Mouse (Mus musculus) gastrocnemius, adult 8-10 months (tissue): ENCODE results near the gene Gatad2b. TPM values are rescaled to one million over a fixed set of nuclear protein-coding genes. Genes with fewer than 3 reads are reported as not detected.
A peak's percentile ranks its signal among the peaks of the same experiment; 100 is the strongest.

Source experiments
- DNase-seq, 2 experiments: peaks; one replicate each; pipeline ENCODE4 v3.0.0; 2022; ENCODE audit warnings: low spot score in 2 of 2
- total RNA-seq, 4 experiments: library from RNA; stranded (reverse); gene quantifications; 2 replicates each; pipeline ENCODE4 v1.2.4; 2022

Gatad2b gene
- total RNA-seq, 4 experiments from 2014 or later, result 55.0 to 69.8 (median 62.6) TPM

DNA sequence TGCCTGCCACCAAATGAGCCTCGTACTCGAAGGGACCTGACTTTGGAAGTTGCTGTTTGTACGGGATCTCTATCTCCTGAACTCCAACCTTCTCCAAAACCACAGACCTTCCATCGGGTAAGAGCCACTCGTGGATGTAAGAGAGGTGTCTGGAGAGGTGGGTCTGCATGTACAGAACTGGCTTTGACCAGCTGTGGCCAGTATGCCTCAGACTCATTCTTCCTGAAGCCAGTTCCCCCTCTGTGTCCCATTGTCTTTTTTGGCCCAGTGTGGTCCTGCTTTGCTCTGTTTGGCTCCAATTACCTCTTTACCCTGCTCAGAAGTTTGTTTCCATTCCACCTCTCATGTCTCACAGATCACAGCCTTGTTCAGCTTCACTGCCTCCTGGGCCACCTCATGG lies 85.5 kb downstream of the Gatad2b start:
- DNase-seq, result no peak

DNA sequence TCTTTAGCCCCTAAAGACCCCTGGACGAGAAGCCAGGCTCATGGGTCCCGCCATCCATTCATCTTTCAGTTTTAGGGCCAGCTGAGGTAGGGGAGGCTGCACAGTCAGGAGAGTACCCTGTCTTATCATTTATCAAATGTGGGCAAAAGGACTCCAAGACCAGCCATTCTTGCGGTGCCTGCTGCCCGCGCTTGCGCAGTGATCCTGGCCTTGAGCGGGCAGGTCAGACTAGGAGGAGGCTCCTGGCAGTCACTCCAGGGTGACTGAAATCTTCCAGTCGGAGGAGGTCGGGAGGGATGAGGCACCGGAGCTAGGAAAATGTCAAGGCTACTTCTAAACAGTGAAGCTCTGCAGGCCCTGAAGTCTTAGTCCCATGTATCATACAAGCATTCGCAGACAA lies 88.7 kb downstream of the Gatad2b start:
- no peak for DNase-seq

- no peak for DNase-seq
Observed at GRCm38 (mm10) chr3:90383690-90384089, 90.7 kb downstream of the Gatad2b start.

GRCm38 (mm10) chr3:90384851-90385375 lies 91.9 kb downstream of the Gatad2b start:
- DNase-seq, result no peak

GRCm38 (mm10) chr3:90386817-90387216 lies 93.8 kb downstream of the Gatad2b start:
- DNase-seq, result no peak

GRCm38 (mm10) chr3:90387483-90387882 lies 94.5 kb downstream of the Gatad2b start:
- peak in 1 of 2 experiments; percentile 34 for DNase-seq

DNA sequence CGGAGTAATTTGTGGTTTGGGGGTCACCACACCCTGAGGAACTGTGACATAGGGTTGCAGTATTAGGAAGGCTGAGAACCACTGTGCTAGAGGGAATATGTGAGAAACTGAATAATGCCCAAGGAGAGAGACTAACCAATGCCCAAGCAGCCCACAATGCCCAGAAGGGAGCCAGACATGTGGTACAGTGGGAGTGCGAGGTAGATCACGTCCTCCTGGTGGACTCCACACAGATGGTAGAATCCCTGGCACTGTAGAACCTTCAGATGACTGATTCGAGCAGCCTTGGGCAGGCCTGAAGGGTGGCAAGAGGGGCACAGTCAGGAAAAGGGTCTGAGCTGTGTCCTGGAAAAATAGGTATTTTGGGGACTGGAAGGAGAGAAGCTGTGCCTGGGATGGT lies 95.2 kb downstream of the Gatad2b start:
- no peak for DNase-seq

DNA sequence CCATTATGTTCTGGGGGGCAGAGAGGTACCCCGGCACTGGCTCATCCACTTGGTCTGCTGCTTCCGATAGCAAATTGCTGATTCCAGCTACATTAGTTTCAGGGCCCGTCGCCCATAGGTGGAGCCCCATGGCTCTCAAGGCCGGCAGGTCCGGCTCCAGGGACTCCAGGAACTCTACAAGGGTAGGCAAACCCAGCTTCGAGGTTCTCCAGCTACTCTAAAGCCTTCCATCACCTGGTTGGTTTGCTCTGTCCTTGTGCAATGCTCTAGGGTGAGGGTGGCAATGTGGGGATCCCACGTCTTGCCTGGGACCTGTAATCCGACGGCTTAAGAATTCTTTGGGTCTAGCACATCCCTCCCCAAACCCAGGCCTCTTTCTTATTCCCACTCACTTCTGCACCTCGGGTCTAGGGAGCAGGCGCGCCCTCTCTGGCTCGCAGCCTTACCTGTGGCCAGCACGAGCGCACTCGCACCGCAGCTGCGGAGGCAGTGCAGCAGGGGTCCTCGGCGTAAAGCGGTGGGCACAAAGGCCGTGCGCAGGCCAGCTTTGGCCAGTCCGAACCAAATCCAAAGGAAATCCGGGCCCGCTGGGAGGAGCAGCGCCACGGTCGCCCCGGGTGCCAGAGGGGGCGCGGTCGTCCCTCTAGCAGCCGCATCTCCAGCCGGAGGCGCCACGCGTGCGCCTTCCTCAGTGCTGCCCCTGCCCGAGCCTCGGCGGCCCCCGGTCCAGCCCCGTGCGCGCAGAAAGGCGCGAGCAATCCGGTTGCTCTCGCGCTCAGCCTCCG lies 95.9 kb downstream of the Gatad2b start:
- DNase-seq, result peak in 1 of 2 experiments; percentile 14

DNA sequence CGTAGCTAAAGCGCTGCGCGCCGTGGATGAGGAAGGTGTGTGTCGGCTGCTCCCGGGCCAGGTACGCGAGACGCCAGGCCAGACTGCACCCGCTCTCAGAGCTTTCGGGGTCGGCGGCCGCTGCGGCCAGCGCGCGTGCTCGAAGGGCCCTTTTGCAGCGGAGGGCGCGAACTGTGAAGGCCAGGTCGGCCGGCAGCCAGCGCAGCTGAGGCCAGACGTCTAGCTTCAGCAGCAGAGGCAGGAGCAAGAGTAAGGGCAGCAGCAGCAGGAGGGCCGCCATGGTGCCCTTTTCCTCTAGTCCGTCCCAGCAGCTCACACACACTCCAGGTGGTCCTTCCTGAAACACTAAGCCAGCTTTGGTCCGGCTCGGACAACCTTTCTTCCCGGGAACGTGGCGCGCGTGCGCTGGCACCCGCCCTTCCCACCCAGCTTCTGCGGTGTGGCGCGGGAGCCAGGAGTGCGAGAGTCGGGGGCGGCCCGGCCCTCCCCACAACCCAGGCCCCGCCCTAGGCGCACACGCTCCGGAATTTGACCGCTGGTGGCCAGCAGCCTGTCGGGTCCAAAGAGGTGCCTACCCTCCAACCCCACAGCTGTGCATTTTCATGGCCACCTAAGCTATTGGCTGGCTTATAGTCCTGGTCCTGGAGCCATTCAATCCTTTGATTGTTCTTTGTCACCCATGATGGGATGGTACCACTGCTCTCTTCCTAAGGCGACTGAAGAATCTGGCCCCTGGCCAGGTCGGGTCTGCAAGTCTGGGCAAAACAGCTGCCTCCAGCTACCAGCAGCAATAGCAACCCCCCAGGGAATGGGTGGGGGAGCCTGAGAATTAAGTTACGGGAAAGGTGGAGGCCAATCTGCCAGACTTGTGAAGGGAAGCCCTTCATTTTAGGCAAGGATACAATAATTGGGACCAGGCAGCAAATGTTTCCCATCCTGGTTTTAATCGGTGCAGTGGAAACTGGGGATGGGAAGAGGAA lies 96.8 kb downstream of the Gatad2b start, which contains the start of gene Slc27a3:
Gene Slc27a3 (minus strand): TSS at position 428 of the 980 bp plus-strand sequence.
- peak in 1 of 2 experiments; percentile 31 for DNase-seq

DNA sequence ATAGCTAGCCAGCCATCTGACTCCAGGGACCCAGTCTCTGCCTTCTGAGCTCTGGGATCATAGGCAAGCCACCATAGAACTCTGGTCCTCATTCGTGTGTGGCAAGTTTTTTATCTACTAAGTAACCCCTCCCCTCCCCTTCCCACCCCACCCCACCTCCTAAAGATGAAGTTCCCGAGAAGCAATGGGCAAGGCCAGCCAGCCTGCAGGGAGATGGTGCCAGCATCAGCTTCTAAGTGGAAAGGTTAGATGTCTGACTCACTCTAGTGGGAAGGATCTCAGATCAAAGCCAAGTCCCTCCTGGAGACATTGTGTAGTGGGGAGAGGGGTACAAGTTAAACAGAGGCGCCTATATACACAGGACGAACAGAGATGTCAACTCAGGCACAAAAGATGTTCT lies 98.0 kb downstream of the Gatad2b start:
- DNase-seq, result no peak

GRCm38 (mm10) chr3:90391941-90392340 lies 99.0 kb downstream of the Gatad2b start:
- DNase-seq, result no peak

GRCm38 (mm10) chr3:90392661-90393060 lies 99.7 kb downstream of the Gatad2b start:
- DNase-seq, result peak; percentile 57 to 60

GRCm38 (mm10) chr3:90395629-90396028 lies 102.7 kb downstream of the Gatad2b start:
- no peak for DNase-seq

- no peak for DNase-seq
Observed at GRCm38 (mm10) chr3:90400993-90401392, 108.0 kb downstream of the Gatad2b start.

- no peak for DNase-seq
Observed at GRCm38 (mm10) chr3:90404121-90404520, 111.1 kb downstream of the Gatad2b start.

DNA sequence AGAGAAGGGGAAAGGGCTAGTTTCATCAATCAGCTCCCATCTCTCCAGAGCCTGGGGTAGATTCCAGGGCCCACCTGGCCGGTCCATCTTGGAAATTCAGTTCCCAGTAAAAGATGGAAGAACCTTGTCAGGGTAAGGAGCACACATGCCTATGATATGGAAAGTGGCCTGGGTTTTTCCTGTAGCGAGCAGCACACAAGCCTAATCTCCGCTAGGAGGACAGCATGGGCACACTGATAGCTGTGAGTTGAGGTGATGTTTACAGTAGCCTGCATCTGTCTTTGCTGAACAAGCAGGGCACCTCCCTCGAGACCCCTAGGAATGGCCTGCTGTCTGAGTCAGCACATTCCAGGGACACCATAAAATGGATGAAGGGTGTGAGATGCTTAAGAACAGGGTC lies 111.6 kb downstream of the Gatad2b start:
- no peak for DNase-seq

DNA sequence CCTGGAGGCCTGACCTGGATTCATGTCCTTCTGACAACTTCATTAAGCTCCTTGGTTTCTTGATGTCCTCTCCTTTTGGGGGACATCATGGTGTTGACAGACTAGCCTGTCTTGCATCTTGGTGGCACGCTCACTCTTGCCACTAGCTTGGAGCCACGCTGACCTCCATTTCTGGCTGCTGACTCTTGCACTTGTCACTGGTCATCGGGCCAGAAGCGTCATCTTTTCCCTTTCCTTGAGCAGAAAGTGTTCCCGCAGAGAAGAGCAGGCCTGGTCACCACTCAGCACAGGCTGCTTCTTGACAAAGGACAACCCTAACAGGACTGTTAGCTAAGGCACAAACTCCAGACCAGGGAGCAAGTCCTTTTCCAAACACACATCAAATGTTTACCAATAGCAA lies 113.4 kb downstream of the Gatad2b start:
- DNase-seq, result no peak

DNA sequence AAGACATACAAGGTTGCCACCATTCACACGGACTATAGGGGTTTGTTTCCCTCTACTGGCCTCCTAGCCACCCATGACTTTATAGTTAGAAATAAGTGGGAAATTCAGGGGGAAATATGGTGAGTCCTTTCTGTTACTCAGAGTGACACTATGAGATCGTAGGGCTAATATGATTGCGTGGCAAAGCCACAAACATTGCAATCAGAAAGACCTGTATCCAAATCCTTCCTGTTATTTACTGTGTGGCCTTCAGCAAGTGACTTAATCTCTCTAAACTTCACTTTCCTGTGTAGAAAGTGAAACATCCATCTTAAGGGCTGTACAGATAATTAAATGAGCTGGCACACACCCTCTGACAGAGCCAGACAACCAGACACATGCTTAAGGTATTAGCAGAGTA lies 115.7 kb downstream of the Gatad2b start:
- DNase-seq, result no peak

DNA sequence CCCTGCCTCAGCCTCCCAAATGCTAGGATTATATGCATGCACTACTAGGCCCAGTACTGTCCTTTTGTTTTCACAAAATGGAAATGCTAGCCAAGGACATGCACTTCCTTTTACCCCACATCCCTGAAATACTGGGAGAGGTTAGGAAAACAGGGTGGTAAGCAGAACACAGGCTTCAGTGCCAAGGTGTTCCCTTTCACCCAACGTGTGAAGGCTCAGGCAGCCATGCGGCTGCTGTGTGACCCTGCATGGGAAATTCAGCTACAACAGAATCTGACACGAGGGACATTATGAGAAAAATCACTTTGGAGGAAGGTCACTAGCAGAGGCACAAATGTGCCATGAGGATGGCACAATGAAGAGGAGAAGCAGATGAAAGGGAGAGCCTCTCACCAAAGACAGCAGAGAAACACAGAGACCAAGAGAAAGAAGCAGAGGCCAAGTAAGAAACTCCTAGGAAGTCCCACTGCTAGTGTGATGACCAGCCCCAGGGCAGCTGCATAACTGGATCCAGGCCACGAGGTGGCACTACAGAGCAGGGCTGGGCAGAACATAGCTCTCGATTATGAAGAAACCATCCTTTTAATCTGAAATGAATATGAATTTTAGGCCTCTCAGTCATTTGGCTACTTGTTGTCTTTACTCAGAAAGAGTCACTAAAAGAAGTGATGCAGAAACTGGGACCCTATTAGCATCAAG lies 119.5 kb downstream of the Gatad2b start:
- DNase-seq, result peak; percentile 54 to 55

GRCm38 (mm10) chr3:90413011-90413396 lies 120.0 kb downstream of the Gatad2b start:
- no peak for DNase-seq
